Mouse (Mus musculus) cerebellum, adult 11-12 months (tissue): ENCODE data around the gene Glra1.
A peak's percentile ranks its signal among the peaks of the same experiment; 100 is the strongest.
"Not testable (repeated sequence)": the region's sequence is repeated elsewhere in the genome, so short reads cannot be mapped to it uniquely, and the experiment has no call there.

Experiments used
- DNase-seq: peaks from one replicate; pipeline ENCODE4 v3.0.0; 2022

Glra1 gene

GRCm38 (mm10) chr11:55607808-55608523 is at the start of gene Glra1:
Gene Glra1, minus strand, starts transcription at chr11:55608198.
- no peak for DNase-seq

- no peak for DNase-seq
Measured at GRCm38 (mm10) chr11:55636961-55637360, 29.0 kb upstream of the Glra1 start.

- DNase-seq, result peak; percentile 1
Measured at GRCm38 (mm10) chr11:55633901-55634300, 25.9 kb upstream of the Glra1 start.

GRCm38 (mm10) chr11:55614631-55615030 is 6.6 kb upstream of the Glra1 start:
- not testable (repeated sequence) for DNase-seq

GRCm38 (mm10) chr11:55608524-55608920 is 524 bp upstream of the Glra1 start:
- no peak for DNase-seq

- peak; percentile 7 for DNase-seq
Measured at GRCm38 (mm10) chr11:55607066-55607807, 761 bp downstream of the Glra1 start.

- no peak for DNase-seq
Measured at GRCm38 (mm10) chr11:55601447-55602065, 6.4 kb downstream of the Glra1 start.

GRCm38 (mm10) chr11:55595726-55596125 is 12.3 kb downstream of the Glra1 start:
- no peak for DNase-seq

GRCm38 (mm10) chr11:55594411-55594810 is 13.6 kb downstream of the Glra1 start:
- no peak for DNase-seq

- no peak for DNase-seq
Measured at GRCm38 (mm10) chr11:55591194-55591593, 16.8 kb downstream of the Glra1 start.

- no peak for DNase-seq
Measured at GRCm38 (mm10) chr11:55589376-55590167, 18.4 kb downstream of the Glra1 start.

GRCm38 (mm10) chr11:55574397-55574796 is 33.6 kb downstream of the Glra1 start:
- no peak for DNase-seq

- no peak for DNase-seq
Measured at GRCm38 (mm10) chr11:55571144-55571543, 36.9 kb downstream of the Glra1 start.

GRCm38 (mm10) chr11:55566309-55567099 is 41.5 kb downstream of the Glra1 start:
- DNase-seq, result no peak

- DNase-seq, result no peak
Measured at GRCm38 (mm10) chr11:55545690-55546089, 62.3 kb downstream of the Glra1 start.

GRCm38 (mm10) chr11:55542671-55543070 is 65.3 kb downstream of the Glra1 start:
- no peak for DNase-seq

GRCm38 (mm10) chr11:55542128-55542527 is 65.9 kb downstream of the Glra1 start:
- no peak for DNase-seq

- DNase-seq, result no peak
Measured at GRCm38 (mm10) chr11:55534766-55535165, 73.2 kb downstream of the Glra1 start.

GRCm38 (mm10) chr11:55533378-55533777 is 74.6 kb downstream of the Glra1 start:
- DNase-seq, result peak; percentile 83

GRCm38 (mm10) chr11:55530741-55531140 is 77.3 kb downstream of the Glra1 start:
- DNase-seq, result no peak

GRCm38 (mm10) chr11:55518806-55519674 is 89.0 kb downstream of the Glra1 start:
- peak; percentile 71 for DNase-seq
